Mouse (Mus musculus): ENCODE measurements at regions not wholly inside any gene's neighbourhood (a gene's known extent, or its start where the extent isn't known, plus 50 kb on each side); places are given as distances from the start of the nearest gene placed in this dataset.

GRCm38 (mm10) chr2:45270035-45270434 lies 152.8 kb upstream of the Zeb2 start:
- Histone ChIP-seq H3K9me3 (replicated peaks; ENCODE audit: control insufficient read depth, low read length) (no peaks in the 10 kb centered on the region), H3K9ac (ENCODE audit: low read length) (no peak overlapping the region), H3K4me2 (ENCODE audit: low read depth, low read length) (no peak overlapping the region), H3K36me3 (ENCODE audit: control insufficient read depth, insufficient read depth) (no peaks in the 10 kb centered on the region), H3K4me3 (ENCODE audit: low read length) (no peak overlapping the region), H3K4me1 (ENCODE audit: control insufficient read depth, insufficient read depth, low read length) (0 out of 2 replicates have a peak, but pooled peaks cover 2% of the 10 kb centered on the region), H3K27ac (ENCODE audit: low read length) (no peak overlapping the region), H3K27me3 (ENCODE audit: control insufficient read depth, insufficient read depth, low read length) (no peaks in the 10 kb centered on the region)
- ATAC-seq (replicated peaks; ENCODE audit: extremely low read depth, insufficient read depth, low FRiP score) = no peak
- 81% methylated on average over 2 of the region's 2 CpGs for WGBS

GRCm38 (mm10) chr2:45265819-45266218 lies 148.6 kb upstream of the Zeb2 start:
- no peak overlapping the region for H3K4me2 ChIP-seq (ENCODE audit: low read depth, low read length)
- no peak overlapping the region for H3K9ac ChIP-seq (ENCODE audit: low read length)
- H3K36me3 ChIP-seq (ENCODE audit: control insufficient read depth, insufficient read depth) = no peaks in the 10 kb centered on the region
- WGBS = 46% methylated on average over 2 of the region's 2 CpGs
- no peak overlapping the region for H3K27ac ChIP-seq (ENCODE audit: low read length)
- H3K4me3 ChIP-seq (ENCODE audit: low read length) = no peak overlapping the region
- H3K9me3 ChIP-seq (replicated peaks; ENCODE audit: control insufficient read depth, low read length) = no peaks in the 10 kb centered on the region
- no peak for ATAC-seq (replicated peaks; ENCODE audit: extremely low read depth, insufficient read depth, low FRiP score)
- 0 out of 2 replicates have a peak, but pooled peaks cover 2% of the 10 kb centered on the region for H3K4me1 ChIP-seq (ENCODE audit: control insufficient read depth, insufficient read depth, low read length)
- H3K27me3 ChIP-seq (ENCODE audit: control insufficient read depth, insufficient read depth, low read length) = no peaks in the 10 kb centered on the region

DNA sequence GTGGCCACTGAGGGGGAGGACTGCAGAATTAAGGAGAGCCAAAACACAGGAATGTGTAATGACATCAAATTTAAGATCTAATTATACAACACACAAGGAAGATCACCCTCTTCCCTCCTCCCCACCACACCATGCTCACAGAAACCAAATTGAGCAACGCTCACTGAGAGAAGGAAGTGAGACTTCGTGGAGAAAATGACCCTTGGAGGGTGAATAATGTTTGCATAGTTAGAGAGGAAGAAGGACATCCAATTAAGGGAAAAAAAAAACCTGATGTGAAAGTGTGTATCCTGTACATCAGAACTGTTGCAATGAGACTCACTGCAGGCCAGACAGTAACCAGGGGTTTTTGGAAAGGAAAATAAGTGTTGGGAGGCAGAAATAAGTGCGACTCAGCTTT lies 144.8 kb upstream of the Zeb2 start:
- no peak overlapping the region for H3K9ac ChIP-seq (ENCODE audit: low read length)
- H3K9me3 ChIP-seq (replicated peaks; ENCODE audit: control insufficient read depth, low read length) = no peaks in the 10 kb centered on the region
- no peak overlapping the region for H3K4me3 ChIP-seq (ENCODE audit: low read length)
- no peaks in the 10 kb centered on the region for H3K36me3 ChIP-seq (ENCODE audit: control insufficient read depth, insufficient read depth)
- H3K27me3 ChIP-seq (ENCODE audit: control insufficient read depth, insufficient read depth, low read length) = no peaks in the 10 kb centered on the region
- no peak for ATAC-seq (replicated peaks; ENCODE audit: extremely low read depth, insufficient read depth, low FRiP score)
- no peak overlapping the region for H3K27ac ChIP-seq (ENCODE audit: low read length)
- H3K4me1 ChIP-seq (ENCODE audit: control insufficient read depth, insufficient read depth, low read length) = 0 out of 2 replicates have a peak, but pooled peaks cover 2% of the 10 kb centered on the region
- 75% methylated on average over 3 of the region's 3 CpGs for WGBS
- H3K4me2 ChIP-seq (ENCODE audit: low read depth, low read length) = no peak overlapping the region

DNA sequence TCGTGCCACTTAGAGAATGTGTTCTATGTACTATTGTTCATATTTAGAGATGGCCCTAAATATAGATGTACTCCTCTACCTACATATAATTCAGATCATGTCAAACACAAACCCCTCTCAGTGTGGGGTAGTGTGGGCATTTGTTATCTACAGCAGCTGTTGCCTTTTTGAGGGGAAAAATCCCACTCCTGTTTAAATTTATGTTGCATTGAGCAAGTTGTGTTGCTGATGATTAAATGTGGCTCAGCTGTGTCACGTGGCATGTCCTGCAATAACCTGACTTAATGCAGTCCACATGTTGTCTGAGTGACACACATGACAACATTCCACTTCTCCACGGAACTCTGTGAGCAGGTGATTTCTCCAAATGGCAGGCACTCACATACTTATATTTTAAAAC lies 141.7 kb upstream of the Zeb2 start:
- 63% methylated on average over 3 of the region's 3 CpGs for WGBS

GRCm38 (mm10) chr2:45256373-45256772 lies 139.2 kb upstream of the Zeb2 start:
- no peaks in the 10 kb centered on the region for H3K9me3 ChIP-seq (replicated peaks; ENCODE audit: control insufficient read depth, low read length)
- H3K4me1 ChIP-seq (ENCODE audit: control insufficient read depth, insufficient read depth, low read length) = peaks cover 2% of the 10 kb centered on the region; the same call in 1 of the 2 replicates
- 67% methylated on average over 5 of the region's 5 CpGs for WGBS
- ATAC-seq (replicated peaks; ENCODE audit: extremely low read depth, insufficient read depth, low FRiP score) = no peak
- no peak overlapping the region for H3K4me3 ChIP-seq (ENCODE audit: low read length)
- H3K27ac ChIP-seq (ENCODE audit: low read length) = no peak overlapping the region
- H3K36me3 ChIP-seq (ENCODE audit: control insufficient read depth, insufficient read depth) = no peaks in the 10 kb centered on the region
- H3K9ac ChIP-seq (ENCODE audit: low read length) = no peak overlapping the region
- no peak overlapping the region for H3K4me2 ChIP-seq (ENCODE audit: low read depth, low read length)
- no peaks in the 10 kb centered on the region for H3K27me3 ChIP-seq (ENCODE audit: control insufficient read depth, insufficient read depth, low read length)

More for the DNA sequence above, 141.7 kb upstream of the Zeb2 start:
- no peaks in the 10 kb centered on the region for H3K9me3 ChIP-seq (replicated peaks; ENCODE audit: control insufficient read depth, low read length)
- no peaks in the 10 kb centered on the region for H3K27me3 ChIP-seq (ENCODE audit: control insufficient read depth, insufficient read depth, low read length)
- no peak overlapping the region for H3K9ac ChIP-seq (ENCODE audit: low read length)
- no peak overlapping the region for H3K4me3 ChIP-seq (ENCODE audit: low read length)
- no peaks in the 10 kb centered on the region for H3K36me3 ChIP-seq (ENCODE audit: control insufficient read depth, insufficient read depth)
- H3K4me1 ChIP-seq (ENCODE audit: control insufficient read depth, insufficient read depth, low read length) = no peaks in the 10 kb centered on the region
- no peak for ATAC-seq (replicated peaks; ENCODE audit: extremely low read depth, insufficient read depth, low FRiP score)
- no peak overlapping the region for H3K4me2 ChIP-seq (ENCODE audit: low read depth, low read length)
- H3K27ac ChIP-seq (ENCODE audit: low read length) = no peak overlapping the region

GRCm38 (mm10) chr2:45253936-45254335 lies 136.7 kb upstream of the Zeb2 start:
- H3K36me3 ChIP-seq (ENCODE audit: control insufficient read depth, insufficient read depth) = no peaks in the 10 kb centered on the region
- H3K27me3 ChIP-seq (ENCODE audit: control insufficient read depth, insufficient read depth, low read length) = no peaks in the 10 kb centered on the region
- 53% methylated on average over 4 of the region's 4 CpGs for WGBS
- no peak overlapping the region for H3K9ac ChIP-seq (ENCODE audit: low read length)
- H3K27ac ChIP-seq (ENCODE audit: low read length) = no peak overlapping the region
- peaks cover 2% of the 10 kb centered on the region; the same call in 1 of the 2 replicates for H3K4me1 ChIP-seq (ENCODE audit: control insufficient read depth, insufficient read depth, low read length)
- no peak overlapping the region for H3K4me3 ChIP-seq (ENCODE audit: low read length)
- no peak overlapping the region for H3K4me2 ChIP-seq (ENCODE audit: low read depth, low read length)
- ATAC-seq (replicated peaks; ENCODE audit: extremely low read depth, insufficient read depth, low FRiP score) = no peak
- no peaks in the 10 kb centered on the region for H3K9me3 ChIP-seq (replicated peaks; ENCODE audit: control insufficient read depth, low read length)

DNA sequence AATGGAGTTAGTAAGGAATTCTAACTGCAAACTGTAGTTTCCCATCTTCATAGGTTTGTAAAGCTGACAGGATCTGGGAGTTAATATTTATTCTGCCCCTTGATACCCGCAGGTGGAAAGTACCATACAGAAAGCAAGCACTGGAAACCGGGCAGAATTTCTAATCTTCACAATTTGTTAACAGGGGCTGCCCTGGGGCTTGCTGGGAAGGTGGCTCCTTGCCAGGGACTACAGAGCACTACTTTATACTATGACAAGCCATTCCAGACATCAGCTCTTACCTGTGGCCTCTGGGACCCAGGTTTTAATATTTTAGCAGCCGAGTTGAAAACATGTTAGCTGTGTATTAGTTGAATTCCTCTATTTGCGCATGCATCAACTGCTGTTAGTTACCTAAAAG lies 135.1 kb upstream of the Zeb2 start:
- Histone ChIP-seq H3K4me1 (ENCODE audit: control insufficient read depth, insufficient read depth, low read length) (peaks cover 2% of the 10 kb centered on the region; the same call in 1 of the 2 replicates), H3K9ac (ENCODE audit: low read length) (no peak overlapping the region), H3K27me3 (ENCODE audit: control insufficient read depth, insufficient read depth, low read length) (no peaks in the 10 kb centered on the region), H3K4me3 (ENCODE audit: low read length) (no peak overlapping the region), H3K36me3 (ENCODE audit: control insufficient read depth, insufficient read depth) (no peaks in the 10 kb centered on the region), H3K27ac (ENCODE audit: low read length) (no peak overlapping the region), H3K9me3 (replicated peaks; ENCODE audit: control insufficient read depth, low read length) (no peaks in the 10 kb centered on the region), H3K4me2 (ENCODE audit: low read depth, low read length) (no peak overlapping the region)
- no peak for ATAC-seq (replicated peaks; ENCODE audit: extremely low read depth, insufficient read depth, low FRiP score)
- WGBS = 72% methylated on average over 4 of the region's 4 CpGs

DNA sequence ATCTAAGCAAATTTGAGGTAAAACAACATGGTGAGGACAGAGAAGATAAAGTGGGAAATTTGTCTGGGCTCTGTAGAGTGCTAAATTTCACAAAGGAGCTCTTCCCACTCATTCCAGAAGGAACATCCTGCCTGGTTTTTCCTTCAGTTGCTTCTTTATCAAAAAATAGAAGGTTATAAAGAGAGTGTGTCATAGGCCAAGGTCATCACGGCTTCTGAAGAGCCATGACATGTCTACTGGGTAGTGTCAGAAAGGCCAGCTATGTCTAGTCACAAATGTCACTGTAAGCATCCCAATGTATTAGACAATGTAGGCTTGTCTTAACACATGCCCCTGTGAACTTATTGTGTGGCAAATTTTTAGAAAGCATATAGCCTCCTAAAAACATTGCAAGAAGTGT lies 132.5 kb upstream of the Zeb2 start:
- H3K4me1 ChIP-seq (ENCODE audit: control insufficient read depth, insufficient read depth, low read length) = peaks cover 7% of the 10 kb centered on the region; the same call in 1 of the 2 replicates
- H3K27me3 ChIP-seq (ENCODE audit: control insufficient read depth, insufficient read depth, low read length) = no peaks in the 10 kb centered on the region
- H3K9ac ChIP-seq (ENCODE audit: low read length) = no peak overlapping the region
- no peak overlapping the region for H3K4me3 ChIP-seq (ENCODE audit: low read length)
- no peak overlapping the region for H3K4me2 ChIP-seq (ENCODE audit: low read depth, low read length)
- 51% methylated on average over 1 of the region's 1 CpGs for WGBS
- no peaks in the 10 kb centered on the region for H3K36me3 ChIP-seq (ENCODE audit: control insufficient read depth, insufficient read depth)
- no peaks in the 10 kb centered on the region for H3K9me3 ChIP-seq (replicated peaks; ENCODE audit: control insufficient read depth, low read length)
- no peak for ATAC-seq (replicated peaks; ENCODE audit: extremely low read depth, insufficient read depth, low FRiP score)
- no peak overlapping the region for H3K27ac ChIP-seq (ENCODE audit: low read length)

GRCm38 (mm10) chr2:45246061-45246945 lies 129.1 kb upstream of the Zeb2 start:
- no peaks in the 10 kb centered on the region for H3K9me3 ChIP-seq (replicated peaks; ENCODE audit: control insufficient read depth, low read length)
- 65% methylated on average over 10 of the region's 10 CpGs for whole genome bisulfite sequencing
- peaks cover 5% of the 10 kb centered on the region; the same call in 1 of the 2 replicates for H3K4me1 ChIP-seq (ENCODE audit: control insufficient read depth, insufficient read depth, low read length)
- no peak for ATAC-seq (replicated peaks; ENCODE audit: extremely low read depth, insufficient read depth, low FRiP score)
- no peak overlapping the region for H3K4me3 ChIP-seq (ENCODE audit: low read length)
- no peaks in the 10 kb centered on the region for H3K27me3 ChIP-seq (ENCODE audit: control insufficient read depth, insufficient read depth, low read length)
- no peak overlapping the region for H3K27ac ChIP-seq (ENCODE audit: low read length)
- H3K36me3 ChIP-seq (ENCODE audit: control insufficient read depth, insufficient read depth) = no peaks in the 10 kb centered on the region
- no peak overlapping the region for H3K4me2 ChIP-seq (ENCODE audit: low read depth, low read length)
- no peak overlapping the region for H3K9ac ChIP-seq (ENCODE audit: low read length)
